Mouse (Mus musculus) kidney, embryonic 15.5 days (tissue): ENCODE results near the gene Rbpj. TPM values are rescaled to one million over a fixed set of nuclear protein-coding genes. Genes with fewer than 3 reads are reported as not detected.

Source experiments
- ATAC-seq: fragments of 200-750 bp; cut with Nextera tagmentation; replicated peaks from 2 replicates; pipeline ENCODE4 v1.8.0; 2017; ENCODE audit warnings: moderate TSS enrichment; ENCODE audit not compliant: low FRiP score
- H3K27ac ChIP-seq: fragments of 300-500 bp; sonication (generic); 2 replicates; pipeline ENCODE4 v1.5.1; 2015; ENCODE audit warnings: mild to moderate bottlenecking, inconsistent platforms
- H3K27me3 ChIP-seq: fragments of 300-500 bp; sonication (generic); 2 replicates; pipeline ENCODE4 v1.6.1; 2015; ENCODE audit warnings: inconsistent platforms
- H3K36me3 ChIP-seq: fragments of 300-500 bp; sonication (generic); 2 replicates; pipeline ENCODE4 v1.6.1; 2015; ENCODE audit warnings: inconsistent platforms
- H3K4me1 ChIP-seq: fragments of 300-500 bp; sonication (generic); 2 replicates; pipeline ENCODE4 v1.6.1; 2015; ENCODE audit warnings: inconsistent platforms
- H3K4me2 ChIP-seq: fragments of 300-500 bp; sonication (generic); 2 replicates; pipeline ENCODE4 v1.6.1; 2015; ENCODE audit warnings: moderate library complexity, mild to moderate bottlenecking, inconsistent platforms
- H3K4me3 ChIP-seq: fragments of 300-500 bp; sonication (generic); replicated peaks from 2 replicates; pipeline ENCODE4 v1.5.1; 2015; ENCODE audit warnings: mild to moderate bottlenecking, inconsistent platforms
- H3K9ac ChIP-seq: fragments of 300-500 bp; sonication (generic); 2 replicates; pipeline ENCODE4 v1.6.1; 2015; ENCODE audit warnings: mild to moderate bottlenecking, inconsistent platforms
- H3K9me3 ChIP-seq: fragments of 300-500 bp; sonication (generic); replicated peaks from 2 replicates; pipeline ENCODE4 v1.6.1; 2016; ENCODE audit warnings: inconsistent platforms
- WGBS: fragments of 180-500 bp; shearing (Covaris S2); methylation state at CpG from one replicate; pipeline ENCODE4 v1.1.7; 2015; ENCODE audit warnings: mixed read lengths; 5-methylcytosine and 5-hydroxymethylcytosine counted together
- polyA plus RNA-seq: library from polyadenylated mRNA; unstranded; fragments of >200 nt; fragmentation: Nextera tagmentation; extraction: Ambion mirVana; gene quantifications from 2 replicates; pipeline ENCODE4 v1.2.1, GENCODE M21; 2015

Rbpj gene
- polyA plus RNA-seq, 1 experiment from 2014 or later = 36.7 TPM

- H3K9me3 ChIP-seq = no peaks in the 10 kb centered on the region
- H3K27ac ChIP-seq = peak overlapping the region; percentile 59
- no peaks in the 10 kb centered on the region for H3K27me3 ChIP-seq
- peak; percentile 38 for ATAC-seq
- peaks cover 36% of the 10 kb centered on the region for H3K4me1 ChIP-seq
- no peak overlapping the region for H3K4me3 ChIP-seq
- WGBS = 38% methylated on average over 16 of the region's 16 CpGs
- H3K36me3 ChIP-seq = no peaks in the 10 kb centered on the region
- no peak overlapping the region for H3K9ac ChIP-seq
- H3K4me2 ChIP-seq = peak overlapping the region; percentile 29; the same call in 1 of the 2 replicates
Observed at GRCm38 (mm10) chr5:53470141-53471079, 4.5 kb downstream of the Rbpj start.

- Histone ChIP-seq H3K27ac (no peak overlapping the region), H3K4me3 (no peak overlapping the region), H3K36me3 (no peaks in the 10 kb centered on the region), H3K27me3 (no peaks in the 10 kb centered on the region), H3K4me2 (no peak overlapping the region), H3K9ac (no peak overlapping the region), H3K4me1 (peaks cover 36% of the 10 kb centered on the region), H3K9me3 (no peaks in the 10 kb centered on the region)
- ATAC-seq = peak; percentile 14; the same call in 1 of the 2 replicates
- WGBS = 56% methylated on average over 11 of the region's 11 CpGs
Observed at GRCm38 (mm10) chr5:53472485-53472884, 6.5 kb downstream of the Rbpj start.

GRCm38 (mm10) chr5:53479161-53479560, 13.2 kb downstream of the Rbpj start:
- H3K4me2 ChIP-seq = no peak overlapping the region
- H3K27ac ChIP-seq = no peak overlapping the region
- no peak overlapping the region for H3K9ac ChIP-seq
- no peaks in the 10 kb centered on the region for H3K9me3 ChIP-seq
- ATAC-seq = no peak
- 40% methylated on average over 6 of the region's 6 CpGs for WGBS
- no peak overlapping the region for H3K4me3 ChIP-seq
- no peaks in the 10 kb centered on the region for H3K36me3 ChIP-seq
- H3K27me3 ChIP-seq = no peaks in the 10 kb centered on the region
- H3K4me1 ChIP-seq = peaks cover 2% of the 10 kb centered on the region

GRCm38 (mm10) chr5:53479891-53480290, 13.9 kb downstream of the Rbpj start:
- no peaks in the 10 kb centered on the region for H3K27me3 ChIP-seq
- H3K9ac ChIP-seq = no peak overlapping the region
- H3K27ac ChIP-seq = no peak overlapping the region
- no peak overlapping the region for H3K4me3 ChIP-seq
- H3K36me3 ChIP-seq = no peaks in the 10 kb centered on the region
- no peak overlapping the region for H3K4me2 ChIP-seq
- 74% methylated on average over 5 of the region's 5 CpGs for WGBS
- ATAC-seq = no peak
- no peaks in the 10 kb centered on the region for H3K4me1 ChIP-seq
- H3K9me3 ChIP-seq = no peaks in the 10 kb centered on the region

- no peak overlapping the region for H3K4me2 ChIP-seq
- H3K9me3 ChIP-seq = no peaks in the 10 kb centered on the region
- no peak overlapping the region for H3K27ac ChIP-seq
- H3K9ac ChIP-seq = no peak overlapping the region
- peaks cover 3% of the 10 kb centered on the region; the same call in 1 of the 2 replicates for H3K4me1 ChIP-seq
- 75% methylated on average over 2 of the region's 2 CpGs for WGBS
- no peaks in the 10 kb centered on the region for H3K27me3 ChIP-seq
- H3K4me3 ChIP-seq = no peak overlapping the region
- ATAC-seq = no peak
- H3K36me3 ChIP-seq = no peaks in the 10 kb centered on the region
Observed at GRCm38 (mm10) chr5:53481021-53481420, 15.1 kb downstream of the Rbpj start.

- H3K4me2 ChIP-seq = no peak overlapping the region
- ATAC-seq = no peak
- H3K9me3 ChIP-seq = no peaks in the 10 kb centered on the region
- H3K36me3 ChIP-seq = no peaks in the 10 kb centered on the region
- H3K27ac ChIP-seq = no peak overlapping the region
- no peak overlapping the region for H3K4me3 ChIP-seq
- no peaks in the 10 kb centered on the region for H3K27me3 ChIP-seq
- no peak overlapping the region for H3K9ac ChIP-seq
- H3K4me1 ChIP-seq = peaks cover 6% of the 10 kb centered on the region; the same call in 1 of the 2 replicates
- 79% methylated on average over 6 of the region's 6 CpGs for WGBS
Observed at GRCm38 (mm10) chr5:53485069-53485628, 19.2 kb downstream of the Rbpj start.

- Histone ChIP-seq H3K36me3 (no peaks in the 10 kb centered on the region), H3K27ac (no peak overlapping the region), H3K9me3 (no peaks in the 10 kb centered on the region), H3K4me2 (no peak overlapping the region), H3K4me1 (peaks cover 6% of the 10 kb centered on the region; the same call in 1 of the 2 replicates), H3K27me3 (no peaks in the 10 kb centered on the region), H3K4me3 (no peak overlapping the region), H3K9ac (no peak overlapping the region)
- 35% methylated on average over 9 of the region's 9 CpGs for WGBS
- no peak; the same call in 1 of the 2 replicates for ATAC-seq
Observed at GRCm38 (mm10) chr5:53485934-53486475, 20.1 kb downstream of the Rbpj start.

- 35% methylated on average over 11 of the region's 11 CpGs for WGBS
- Histone ChIP-seq H3K9me3 (no peaks in the 10 kb centered on the region), H3K27me3 (no peaks in the 10 kb centered on the region), H3K27ac (no peak overlapping the region), H3K9ac (no peak overlapping the region), H3K4me2 (no peak overlapping the region), H3K36me3 (no peaks in the 10 kb centered on the region), H3K4me1 (peaks cover 6% of the 10 kb centered on the region; the same call in 1 of the 2 replicates), H3K4me3 (no peak overlapping the region)
- no peak for ATAC-seq
Observed at GRCm38 (mm10) chr5:53486966-53487592, 21.1 kb downstream of the Rbpj start.

- H3K4me3 ChIP-seq = no peak overlapping the region
- peaks cover 6% of the 10 kb centered on the region; the same call in 1 of the 2 replicates for H3K4me1 ChIP-seq
- H3K27me3 ChIP-seq = no peaks in the 10 kb centered on the region
- WGBS = 28% methylated on average over 5 of the region's 5 CpGs
- H3K4me2 ChIP-seq = no peak overlapping the region
- ATAC-seq = no peak
- H3K9ac ChIP-seq = no peak overlapping the region
- H3K27ac ChIP-seq = no peak overlapping the region
- H3K9me3 ChIP-seq = no peaks in the 10 kb centered on the region
- H3K36me3 ChIP-seq = no peaks in the 10 kb centered on the region
Observed at GRCm38 (mm10) chr5:53490697-53491099, 24.7 kb downstream of the Rbpj start.

GRCm38 (mm10) chr5:53493756-53494155, 27.8 kb downstream of the Rbpj start:
- Histone ChIP-seq H3K36me3 (no peaks in the 10 kb centered on the region), H3K9ac (no peak overlapping the region), H3K4me1 (0 out of 2 replicates have a peak, but pooled peaks cover 2% of the 10 kb centered on the region), H3K27ac (no peak overlapping the region), H3K4me3 (no peak overlapping the region), H3K27me3 (no peaks in the 10 kb centered on the region), H3K4me2 (no peak overlapping the region), H3K9me3 (no peaks in the 10 kb centered on the region)
- no peak for ATAC-seq
- WGBS = 64% methylated on average over 6 of the region's 6 CpGs

GRCm38 (mm10) chr5:53494536-53495159, 28.7 kb downstream of the Rbpj start:
- Histone ChIP-seq H3K36me3 (no peaks in the 10 kb centered on the region), H3K9ac (no peak overlapping the region), H3K9me3 (no peaks in the 10 kb centered on the region), H3K27ac (no peak overlapping the region), H3K4me3 (no peak overlapping the region), H3K27me3 (no peaks in the 10 kb centered on the region), H3K4me2 (no peak overlapping the region), H3K4me1 (0 out of 2 replicates have a peak, but pooled peaks cover 2% of the 10 kb centered on the region)
- ATAC-seq = no peak
- 91% methylated on average over 17 of the region's 17 CpGs for WGBS
